Mouse (Mus musculus): Measurements from ENCODE around the gene Fam155a. TPM values are rescaled to one million over a fixed set of nuclear protein-coding genes. Genes with fewer than 3 reads are reported as not detected.

The Fam155a gene
- polyA plus RNA-seq, 1 experiment from 2014 or later = 2.1 TPM

DNA sequence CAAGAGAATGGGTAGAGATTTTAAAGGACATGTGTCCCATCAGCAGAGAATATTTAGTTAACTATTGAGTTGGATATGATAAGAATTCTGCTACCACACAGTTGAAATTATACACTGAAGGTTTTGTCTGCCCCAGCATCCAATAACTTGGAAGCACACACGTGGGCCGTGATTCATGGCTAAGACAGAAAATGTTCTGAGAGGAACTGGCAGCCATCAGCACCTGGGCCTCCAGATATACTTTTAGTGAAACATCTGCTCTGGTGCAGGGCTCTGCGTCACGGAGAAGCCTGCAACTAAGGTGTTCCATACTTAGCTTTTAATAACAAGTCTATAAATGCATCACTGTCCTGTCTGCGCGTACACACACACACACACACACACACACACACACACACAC is 24.8 kb upstream of the Fam155a start:
- no peak overlapping the region for H3K4me3 ChIP-seq (ENCODE audit: low read depth, low read length)
- no peak for ATAC-seq (ENCODE audit: insufficient number of reproducible peaks, insufficient read depth, low FRiP score, low read depth)
- no peaks in the 10 kb centered on the region for H3K27me3 ChIP-seq (ENCODE audit: control insufficient read depth, insufficient read depth, low read length)
- H3K9me3 ChIP-seq (ENCODE audit: control insufficient read depth, low read depth, low read length) = no peaks in the 10 kb centered on the region
- no peak overlapping the region for H3K4me2 ChIP-seq (replicated peaks; ENCODE audit: low read depth, low read length)
- 91% methylated on average over 6 of the region's 6 CpGs for WGBS
- H3K27ac ChIP-seq (ENCODE audit: low read length) = no peak overlapping the region
- no peak overlapping the region for H3K9ac ChIP-seq (replicated peaks; ENCODE audit: low read depth, low read length)
- H3K36me3 ChIP-seq (ENCODE audit: control insufficient read depth, insufficient read depth, low read length) = no peaks in the 10 kb centered on the region
- no peaks in the 10 kb centered on the region for H3K4me1 ChIP-seq (ENCODE audit: control insufficient read depth, insufficient read depth, low read length)

DNA sequence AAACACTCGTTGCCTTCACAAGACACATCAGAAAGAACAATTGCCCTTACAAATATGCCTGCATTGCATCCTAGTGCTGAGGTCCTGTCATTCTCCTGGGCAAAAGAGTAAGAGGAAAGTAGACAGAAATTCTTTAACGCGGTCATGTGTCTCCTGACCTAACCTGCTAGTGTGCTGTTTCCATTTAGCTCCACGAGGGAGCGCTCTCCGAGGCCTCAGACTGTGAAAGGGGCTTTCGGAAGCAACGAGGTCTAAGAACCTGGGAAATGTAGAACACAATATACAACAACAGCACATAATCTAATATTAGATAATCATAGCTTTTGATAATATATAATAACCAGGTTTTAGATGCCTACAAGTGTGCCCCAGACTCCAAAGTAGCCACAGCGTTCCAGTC is 22.4 kb upstream of the Fam155a start:
- H3K36me3 ChIP-seq (ENCODE audit: control insufficient read depth, insufficient read depth, low read length) = no peaks in the 10 kb centered on the region
- no peak for ATAC-seq (ENCODE audit: insufficient number of reproducible peaks, insufficient read depth, low FRiP score, low read depth)
- no peaks in the 10 kb centered on the region for H3K4me1 ChIP-seq (ENCODE audit: control insufficient read depth, insufficient read depth, low read length)
- no peak overlapping the region for H3K9ac ChIP-seq (replicated peaks; ENCODE audit: low read depth, low read length)
- H3K27ac ChIP-seq (ENCODE audit: low read length) = no peak overlapping the region
- WGBS = 66% methylated on average over 9 of the region's 9 CpGs
- H3K4me3 ChIP-seq (ENCODE audit: low read depth, low read length) = no peak overlapping the region
- no peaks in the 10 kb centered on the region for H3K27me3 ChIP-seq (ENCODE audit: control insufficient read depth, insufficient read depth, low read length)
- no peak overlapping the region for H3K4me2 ChIP-seq (replicated peaks; ENCODE audit: low read depth, low read length)
- H3K9me3 ChIP-seq (ENCODE audit: control insufficient read depth, low read depth, low read length) = no peaks in the 10 kb centered on the region

DNA sequence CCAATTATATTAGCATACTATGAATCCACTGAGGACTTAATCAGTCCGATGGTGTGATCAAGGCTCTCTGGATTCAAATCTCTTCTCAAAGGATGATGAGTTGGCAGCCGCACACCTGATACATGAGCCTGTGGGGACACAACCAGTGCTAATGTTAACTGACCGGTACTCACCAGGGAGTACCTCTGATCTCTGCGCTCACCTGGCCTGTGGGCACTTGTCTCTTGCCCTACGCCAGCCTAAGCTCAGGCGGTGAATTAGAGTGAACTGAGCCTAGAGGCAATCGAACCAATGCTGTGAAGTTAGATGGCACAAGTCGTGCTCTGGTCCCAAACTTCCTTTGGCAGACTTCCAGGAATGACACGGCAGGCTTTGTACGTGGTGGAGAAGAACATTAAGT is 9.4 kb upstream of the Fam155a start:
- 85% methylated on average over 10 of the region's 10 CpGs for WGBS
- Histone ChIP-seq H3K4me1 (ENCODE audit: control insufficient read depth, insufficient read depth, low read length) (no peaks in the 10 kb centered on the region), H3K27me3 (ENCODE audit: control insufficient read depth, insufficient read depth, low read length) (no peaks in the 10 kb centered on the region), H3K4me3 (ENCODE audit: low read depth, low read length) (no peak overlapping the region), H3K36me3 (ENCODE audit: control insufficient read depth, insufficient read depth, low read length) (no peaks in the 10 kb centered on the region), H3K9me3 (ENCODE audit: control insufficient read depth, low read depth, low read length) (no peaks in the 10 kb centered on the region), H3K27ac (ENCODE audit: low read length) (no peak overlapping the region), H3K4me2 (replicated peaks; ENCODE audit: low read depth, low read length) (no peak overlapping the region), H3K9ac (replicated peaks; ENCODE audit: low read depth, low read length) (no peak overlapping the region)
- no peak for ATAC-seq (ENCODE audit: insufficient number of reproducible peaks, insufficient read depth, low FRiP score, low read depth)

DNA sequence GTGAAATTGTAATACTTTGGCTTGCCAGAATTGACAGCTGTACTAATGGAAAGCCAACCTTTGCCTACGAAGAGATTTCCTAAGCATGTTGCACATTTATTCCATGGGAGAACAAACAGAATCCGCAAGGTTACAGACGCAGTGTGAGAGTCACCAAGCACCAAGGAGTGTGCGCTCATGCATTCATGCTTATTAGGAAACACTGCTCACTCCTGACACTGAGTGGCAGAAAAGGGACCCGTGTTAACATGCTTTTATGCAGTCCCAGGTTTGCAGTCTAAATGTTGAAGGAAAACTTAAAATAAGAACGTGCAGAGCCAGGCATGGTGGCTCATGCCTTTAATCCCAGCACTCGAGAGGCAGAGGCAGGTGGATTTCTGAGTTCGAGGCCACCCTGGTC is 7.2 kb upstream of the Fam155a start:
- no peaks in the 10 kb centered on the region for H3K9me3 ChIP-seq (ENCODE audit: control insufficient read depth, low read depth, low read length)
- no peak for ATAC-seq (ENCODE audit: insufficient number of reproducible peaks, insufficient read depth, low FRiP score, low read depth)
- no peak overlapping the region for H3K4me2 ChIP-seq (replicated peaks; ENCODE audit: low read depth, low read length)
- 0 out of 2 replicates have a peak, but pooled peaks cover 3% of the 10 kb centered on the region for H3K27me3 ChIP-seq (ENCODE audit: control insufficient read depth, insufficient read depth, low read length)
- no peak overlapping the region for H3K9ac ChIP-seq (replicated peaks; ENCODE audit: low read depth, low read length)
- no peaks in the 10 kb centered on the region for H3K36me3 ChIP-seq (ENCODE audit: control insufficient read depth, insufficient read depth, low read length)
- no peak overlapping the region for H3K27ac ChIP-seq (ENCODE audit: low read length)
- H3K4me3 ChIP-seq (ENCODE audit: low read depth, low read length) = no peak overlapping the region
- no peaks in the 10 kb centered on the region for H3K4me1 ChIP-seq (ENCODE audit: control insufficient read depth, insufficient read depth, low read length)
- 80% methylated on average over 8 of the region's 8 CpGs for WGBS

GRCm38 (mm10) chr8:9776818-9777217 is 5.9 kb upstream of the Fam155a start:
- Histone ChIP-seq H3K4me3 (ENCODE audit: low read depth, low read length) (no peak overlapping the region), H3K4me2 (replicated peaks; ENCODE audit: low read depth, low read length) (no peak overlapping the region), H3K27ac (ENCODE audit: low read length) (no peak overlapping the region), H3K9me3 (ENCODE audit: control insufficient read depth, low read depth, low read length) (no peaks in the 10 kb centered on the region), H3K36me3 (ENCODE audit: control insufficient read depth, insufficient read depth, low read length) (no peaks in the 10 kb centered on the region), H3K27me3 (ENCODE audit: control insufficient read depth, insufficient read depth, low read length) (0 out of 2 replicates have a peak, but pooled peaks cover 11% of the 10 kb centered on the region), H3K9ac (replicated peaks; ENCODE audit: low read depth, low read length) (no peak overlapping the region), H3K4me1 (ENCODE audit: control insufficient read depth, insufficient read depth, low read length) (no peaks in the 10 kb centered on the region)
- WGBS = 84% methylated on average over 10 of the region's 10 CpGs
- no peak for ATAC-seq (ENCODE audit: insufficient number of reproducible peaks, insufficient read depth, low FRiP score, low read depth)

DNA sequence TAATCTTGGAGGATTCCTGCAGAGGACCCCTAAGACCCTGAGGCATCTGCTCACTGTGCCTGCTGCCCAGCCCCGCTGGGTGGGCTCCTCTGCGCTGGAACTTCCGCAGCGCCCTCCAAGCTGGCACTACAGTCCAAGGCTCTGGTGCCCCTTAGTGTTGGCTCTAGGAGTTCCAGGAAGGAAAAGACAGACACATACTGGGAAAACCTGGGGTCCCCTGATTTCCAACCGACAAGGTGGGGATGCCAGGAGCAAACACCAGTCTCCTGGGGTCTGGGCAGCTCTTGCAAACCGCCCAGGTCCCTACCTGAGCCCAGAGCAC is 1.5 kb upstream of the Fam155a start:
- Histone ChIP-seq H3K27me3 (ENCODE audit: control insufficient read depth, insufficient read depth, low read length) (peaks cover 28% of the 10 kb centered on the region; the same call in 1 of the 2 replicates), H3K4me2 (replicated peaks; ENCODE audit: low read depth, low read length) (peak overlapping the region; percentile 83; the same call in 1 of the 2 replicates), H3K4me3 (ENCODE audit: low read depth, low read length) (no peak overlapping the region), H3K36me3 (ENCODE audit: control insufficient read depth, insufficient read depth, low read length) (no peaks in the 10 kb centered on the region), H3K4me1 (ENCODE audit: control insufficient read depth, insufficient read depth, low read length) (peaks cover 4% of the 10 kb centered on the region; the same call in 1 of the 2 replicates), H3K9me3 (ENCODE audit: control insufficient read depth, low read depth, low read length) (no peaks in the 10 kb centered on the region), H3K27ac (ENCODE audit: low read length) (no peak overlapping the region), H3K9ac (replicated peaks; ENCODE audit: low read depth, low read length) (no peak overlapping the region)
- WGBS = 2% methylated on average over 6 of the region's 6 CpGs
- no peak for ATAC-seq (ENCODE audit: insufficient number of reproducible peaks, insufficient read depth, low FRiP score, low read depth)

DNA sequence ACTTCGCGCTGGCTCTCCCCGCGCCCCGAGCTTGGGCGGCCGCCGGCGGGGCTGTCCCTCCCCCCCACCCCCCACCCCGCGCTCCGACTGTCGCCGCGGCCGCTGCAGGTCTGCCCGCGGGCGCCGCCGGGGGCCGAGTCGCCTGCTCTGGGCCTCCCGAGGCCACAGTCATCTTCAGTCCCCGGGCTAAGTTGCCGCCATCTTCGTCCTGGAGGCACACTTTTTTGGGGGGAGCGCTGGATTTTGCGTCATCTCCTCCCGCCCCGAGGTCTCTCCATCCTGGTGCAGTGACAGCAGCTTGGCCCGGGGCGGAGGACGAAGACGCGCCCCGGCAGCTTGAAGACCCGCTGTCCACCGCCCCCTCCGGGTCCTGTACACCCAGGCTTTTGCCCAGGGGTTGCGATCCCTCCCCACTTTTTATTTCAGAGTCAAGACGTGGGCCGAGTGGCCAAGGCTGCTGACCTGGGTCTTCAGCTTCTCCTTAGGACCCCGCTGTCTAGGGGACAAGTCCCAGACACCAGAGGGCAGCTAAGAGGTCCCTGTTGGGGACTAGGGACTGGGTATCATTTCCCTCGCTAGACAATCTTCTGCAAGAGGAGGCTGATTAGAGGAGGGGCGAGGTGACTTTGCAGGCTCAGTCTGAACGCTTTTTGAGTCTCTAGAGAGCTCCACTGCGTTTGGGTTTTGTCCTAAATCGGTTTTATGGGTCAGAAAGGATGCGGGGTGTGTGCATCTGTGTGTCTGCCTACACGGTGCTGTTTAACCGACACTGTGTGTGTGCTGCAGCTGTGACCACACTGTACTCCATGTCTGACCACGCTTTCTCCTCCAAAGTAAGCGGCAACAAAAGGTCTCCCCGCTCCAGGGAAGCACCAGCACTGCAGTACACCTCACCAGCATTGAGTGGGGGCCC is 901 bp upstream of the Fam155a start:
- WGBS = under 1% methylated on average over 43 of the region's 55 CpGs
- H3K27ac ChIP-seq (ENCODE audit: low read length) = no peak overlapping the region
- H3K27me3 ChIP-seq (ENCODE audit: control insufficient read depth, insufficient read depth, low read length) = peaks cover 28% of the 10 kb centered on the region; the same call in 1 of the 2 replicates
- no peaks in the 10 kb centered on the region for H3K9me3 ChIP-seq (ENCODE audit: control insufficient read depth, low read depth, low read length)
- peak; percentile 39; the same call in 1 of the 2 replicates for ATAC-seq (ENCODE audit: insufficient number of reproducible peaks, insufficient read depth, low FRiP score, low read depth)
- no peaks in the 10 kb centered on the region for H3K36me3 ChIP-seq (ENCODE audit: control insufficient read depth, insufficient read depth, low read length)
- H3K4me2 ChIP-seq (replicated peaks; ENCODE audit: low read depth, low read length) = peak overlapping the region; percentile 83
- H3K4me3 ChIP-seq (ENCODE audit: low read depth, low read length) = peak overlapping the region; percentile 48
- peaks cover 4% of the 10 kb centered on the region; the same call in 1 of the 2 replicates for H3K4me1 ChIP-seq (ENCODE audit: control insufficient read depth, insufficient read depth, low read length)
- H3K9ac ChIP-seq (replicated peaks; ENCODE audit: low read depth, low read length) = no peak overlapping the region

DNA sequence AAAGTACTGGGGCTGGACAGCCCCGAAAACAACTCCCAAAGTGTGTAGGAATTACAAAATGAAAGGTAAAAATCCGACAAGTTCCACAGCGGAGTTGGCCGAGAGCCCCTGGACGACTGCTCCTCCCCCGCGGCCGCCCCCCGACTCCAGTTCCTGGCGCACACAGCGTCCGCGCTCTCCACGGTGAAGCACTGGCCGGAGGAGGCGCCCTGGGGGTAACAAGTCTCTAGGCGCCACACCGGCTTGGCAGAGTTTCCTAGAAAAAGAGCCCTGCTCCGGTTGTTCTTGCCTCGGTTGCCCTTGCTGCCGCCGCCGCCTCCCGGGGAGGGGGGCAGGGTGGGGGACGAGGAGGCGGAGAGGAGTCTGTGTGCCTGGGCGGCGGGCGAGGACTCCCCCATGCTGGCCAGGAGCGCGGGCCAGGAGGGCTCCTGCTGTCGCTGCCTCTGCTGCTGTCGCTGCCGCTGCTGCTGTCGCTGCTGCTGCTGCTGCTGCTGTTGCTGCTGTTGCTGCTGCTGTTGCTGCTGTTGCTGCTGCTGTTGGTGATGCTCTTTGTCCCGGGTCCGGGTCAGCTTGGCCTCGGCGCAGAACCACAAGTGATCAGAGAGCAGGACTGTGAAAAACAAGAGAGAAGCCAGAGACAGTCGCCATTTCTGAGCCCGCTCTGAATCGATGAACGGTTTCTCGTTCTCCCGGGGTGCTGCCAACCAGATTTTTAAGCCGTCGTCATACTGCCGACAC is 531 bp downstream of the Fam155a start:
- no peak overlapping the region for H3K9ac ChIP-seq (replicated peaks; ENCODE audit: low read depth, low read length)
- H3K9me3 ChIP-seq (ENCODE audit: control insufficient read depth, low read depth, low read length) = no peaks in the 10 kb centered on the region
- H3K4me2 ChIP-seq (replicated peaks; ENCODE audit: low read depth, low read length) = peak overlapping the region; percentile 83
- H3K36me3 ChIP-seq (ENCODE audit: control insufficient read depth, insufficient read depth, low read length) = no peaks in the 10 kb centered on the region
- 2% methylated on average over 48 of the region's 48 CpGs for WGBS
- ATAC-seq (ENCODE audit: insufficient number of reproducible peaks, insufficient read depth, low FRiP score, low read depth) = no peak
- H3K4me3 ChIP-seq (ENCODE audit: low read depth, low read length) = peak overlapping the region; percentile 48
- peaks cover 4% of the 10 kb centered on the region; the same call in 1 of the 2 replicates for H3K4me1 ChIP-seq (ENCODE audit: control insufficient read depth, insufficient read depth, low read length)
- peaks cover 28% of the 10 kb centered on the region; the same call in 1 of the 2 replicates for H3K27me3 ChIP-seq (ENCODE audit: control insufficient read depth, insufficient read depth, low read length)
- no peak overlapping the region for H3K27ac ChIP-seq (ENCODE audit: low read length)

Measured in stomach, embryonic 14.5 days (tissue).